Mouse (Mus musculus) adrenal gland (tissue): ENCODE data around the gene 1700017B05Rik.
"Not testable (repeated sequence)": the region's sequence is repeated elsewhere in the genome, so short reads cannot be mapped to it uniquely, and the experiment has no call there.

Experiments
- intact Hi-C: fragments of 180-260 bp; cut with DNase I; formaldehyde crosslinking; loops from one replicate; pipeline ENCODE4 v1.15.1; 2025

Gene 1700017B05Rik

DNA sequence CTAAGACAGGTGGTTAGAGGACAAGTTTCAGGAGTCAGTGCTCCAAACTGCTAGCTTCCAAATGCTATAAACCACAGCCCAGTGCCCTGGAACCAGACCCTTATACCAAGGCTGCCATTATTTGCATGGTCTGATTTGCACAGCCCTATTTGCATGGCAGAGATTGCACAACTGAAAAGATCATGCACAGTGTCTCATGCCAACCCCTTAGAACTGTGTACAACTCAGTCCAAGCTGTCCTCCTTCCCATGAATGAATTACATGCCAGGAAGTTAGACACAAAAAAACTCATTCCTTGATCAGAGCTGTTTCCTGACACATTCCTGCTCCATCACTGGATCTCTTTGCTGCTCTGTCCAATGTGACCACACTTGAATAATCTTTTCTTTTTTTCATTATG is 39.1 kb downstream of the 1700017B05Rik start:
- intact Hi-C loops = loop anchor here (10.0 kb wide), 1 partner anchor 329 kb away; no protein-coding TSS in a partner anchor

DNA sequence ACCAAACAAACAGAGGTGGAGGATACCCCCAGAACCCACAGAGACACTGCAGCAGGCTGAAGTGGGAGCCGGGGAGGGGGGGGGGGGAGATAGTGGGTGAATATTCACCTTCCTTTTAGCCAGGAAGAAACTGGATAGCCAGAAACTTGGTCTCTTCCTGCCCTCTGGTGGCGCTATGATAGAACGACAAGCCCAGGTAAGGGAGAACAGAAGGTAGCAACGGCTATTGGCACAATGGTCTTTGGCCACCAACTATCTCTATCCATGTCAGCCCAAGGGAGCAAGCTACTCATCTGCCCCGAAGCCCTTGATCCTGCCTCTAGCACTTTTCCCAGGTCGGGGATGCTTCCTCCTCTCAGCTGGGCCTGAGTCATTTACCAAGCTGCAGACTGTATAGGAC is 42.1 kb downstream of the 1700017B05Rik start:
- intact Hi-C loops = loop anchor here (10.0 kb wide), 1 partner anchor 326 kb away; no protein-coding TSS in a partner anchor

DNA sequence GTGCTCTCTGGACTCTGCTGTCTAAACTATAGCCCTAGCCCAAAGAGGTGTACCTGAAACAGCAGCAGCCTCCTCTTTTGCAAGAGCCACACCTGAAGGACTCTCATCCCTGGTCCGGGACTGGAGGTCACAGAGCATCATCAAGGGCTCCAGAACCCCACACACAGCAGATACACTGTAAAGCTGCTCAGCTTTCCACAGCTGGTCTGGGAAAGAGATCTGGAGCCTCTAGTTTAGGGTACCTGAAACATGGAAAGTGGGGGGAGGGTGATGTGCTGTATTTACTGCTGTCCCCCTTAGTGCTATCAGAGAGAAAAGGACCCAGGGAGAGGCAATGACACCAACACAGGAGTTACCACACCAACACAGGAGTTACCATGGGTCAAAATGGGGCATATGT is 42.9 kb downstream of the 1700017B05Rik start:
- intact Hi-C loops = loop anchor here (5.0 to 10.0 kb wide), 2 partner anchors 57 to 295 kb away; no protein-coding TSS in a partner anchor

DNA sequence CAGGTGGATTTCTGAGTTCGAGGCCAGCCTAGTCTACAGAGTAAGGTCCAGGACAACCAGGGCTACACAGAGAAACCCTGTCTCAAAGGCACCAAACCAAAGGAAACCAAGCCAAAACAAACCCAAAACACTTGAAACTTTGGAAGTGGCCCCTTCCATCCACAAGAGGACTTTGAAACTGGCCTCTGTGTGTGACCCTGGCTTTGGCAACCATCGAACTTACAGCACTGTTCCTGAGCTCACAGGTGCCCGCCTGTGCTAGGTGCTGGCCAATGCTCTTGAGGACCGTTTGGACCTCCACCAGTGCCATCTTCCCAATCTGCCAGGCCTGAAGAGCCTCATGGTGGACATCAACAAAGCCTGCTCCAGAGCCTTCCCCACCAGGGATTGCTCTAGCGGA is 43.6 kb downstream of the 1700017B05Rik start:
- intact Hi-C loops = loop anchor here (5.0 to 10.0 kb wide), 2 partner anchors 56 to 296 kb away; no protein-coding TSS in a partner anchor

DNA sequence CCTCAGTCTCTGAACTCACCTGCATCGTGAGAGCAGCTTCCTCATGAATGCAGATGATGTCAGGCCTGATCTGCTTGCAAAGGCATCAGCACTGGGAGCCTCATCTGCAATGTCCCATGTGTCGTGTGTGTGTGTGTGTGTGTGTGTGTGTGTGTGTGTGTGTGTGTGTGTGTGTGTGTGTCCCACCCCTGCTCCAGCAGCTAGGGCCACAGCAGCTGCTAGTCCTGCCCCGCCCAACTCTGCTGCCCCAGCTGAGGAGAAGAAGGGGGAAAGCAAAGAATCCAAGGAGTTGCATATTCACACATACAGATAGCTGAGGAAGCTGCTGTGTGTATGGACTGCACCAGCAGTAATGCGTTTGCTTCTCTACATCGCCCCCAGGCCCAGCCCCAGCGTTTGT is 45.2 kb downstream of the 1700017B05Rik start:
- intact Hi-C loops = loop anchor here (5.0 to 10.0 kb wide), 2 partner anchors 55 to 298 kb away; no protein-coding TSS in a partner anchor

DNA sequence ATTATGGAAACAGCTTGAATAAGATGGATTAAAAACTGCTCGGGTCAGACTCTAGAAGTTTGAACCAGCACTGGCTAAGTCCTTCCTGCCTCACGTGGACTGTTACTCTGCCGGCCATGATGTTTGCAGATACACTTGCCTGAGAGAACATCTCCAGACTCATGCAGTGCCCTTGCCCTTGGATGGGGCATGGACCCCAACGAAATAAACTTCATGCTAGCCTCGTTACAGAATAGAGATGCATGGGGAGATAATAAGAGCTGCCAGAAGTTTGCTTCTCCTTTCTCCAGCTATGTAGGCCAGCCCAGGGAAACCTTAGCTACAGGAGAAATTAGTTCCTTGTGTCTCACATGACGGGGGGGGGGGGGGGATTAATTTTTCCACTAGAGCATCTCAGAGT is 47.9 kb downstream of the 1700017B05Rik start:
- intact Hi-C loops = loop anchor here (10.0 kb wide), 1 partner anchor 300 kb away; no protein-coding TSS in a partner anchor

DNA sequence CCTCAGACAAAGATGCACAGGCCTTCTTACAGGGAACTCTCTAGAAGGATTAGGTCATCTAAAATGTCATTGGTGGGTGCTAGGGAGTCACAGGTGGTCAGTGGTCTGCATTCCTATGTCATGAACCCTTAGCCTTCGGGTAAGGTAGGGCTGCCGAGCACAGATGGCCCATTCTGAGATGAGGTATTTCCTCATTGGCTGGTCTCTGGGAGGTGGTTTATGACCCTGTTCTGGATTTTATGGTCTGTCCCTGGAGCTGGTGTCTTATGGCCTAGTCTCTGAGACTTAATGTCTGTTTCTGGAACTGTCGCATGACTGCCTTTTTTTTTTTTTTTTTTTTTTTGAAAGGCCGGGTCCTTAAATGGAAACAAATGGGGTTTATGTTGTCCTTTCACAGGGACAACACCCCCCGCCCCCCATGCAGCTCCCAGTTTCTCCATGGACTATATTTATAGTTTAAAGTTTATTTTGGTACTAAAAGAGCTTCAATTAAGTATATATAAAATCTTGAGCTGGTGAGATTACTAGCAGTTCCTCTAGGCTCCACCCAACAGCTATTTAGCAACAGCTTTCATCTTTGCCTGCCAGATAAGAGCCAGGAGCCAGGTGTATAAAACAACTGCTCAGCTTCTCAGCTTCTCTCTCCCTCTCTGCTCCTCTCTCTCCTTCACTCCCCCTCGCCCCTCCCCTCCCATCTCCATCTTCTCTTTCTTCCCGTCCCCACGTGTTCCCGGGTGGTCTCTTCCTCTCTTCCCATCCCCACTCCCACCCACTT is 49.8 kb downstream of the 1700017B05Rik start:
- intact Hi-C loops = loop anchor here (10.0 kb wide), 1 partner anchor 302 kb away; no protein-coding TSS in a partner anchor

DNA sequence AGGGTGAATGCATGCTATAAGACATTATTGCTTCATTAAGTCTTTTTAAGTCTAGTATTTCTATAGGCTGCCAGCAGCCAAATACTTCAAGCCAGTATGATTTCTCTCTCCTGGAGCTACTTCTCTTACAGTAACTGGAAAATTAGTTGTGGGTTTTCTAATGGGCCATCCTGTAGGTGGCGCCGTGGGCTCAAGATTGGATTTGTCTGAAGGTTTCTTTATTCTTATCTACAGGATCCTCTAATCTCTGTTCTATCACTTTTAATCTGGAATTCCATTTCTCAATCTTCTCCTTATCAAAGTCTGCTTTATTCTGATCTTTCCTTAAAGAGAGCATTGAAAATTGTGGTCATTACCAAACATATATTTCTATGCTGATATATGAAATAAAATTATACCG is 53.1 kb downstream of the 1700017B05Rik start:
- intact Hi-C loops = loop anchor here (5.0 kb wide), 2 partner anchors 143 to 228 kb away; no protein-coding TSS in a partner anchor

DNA sequence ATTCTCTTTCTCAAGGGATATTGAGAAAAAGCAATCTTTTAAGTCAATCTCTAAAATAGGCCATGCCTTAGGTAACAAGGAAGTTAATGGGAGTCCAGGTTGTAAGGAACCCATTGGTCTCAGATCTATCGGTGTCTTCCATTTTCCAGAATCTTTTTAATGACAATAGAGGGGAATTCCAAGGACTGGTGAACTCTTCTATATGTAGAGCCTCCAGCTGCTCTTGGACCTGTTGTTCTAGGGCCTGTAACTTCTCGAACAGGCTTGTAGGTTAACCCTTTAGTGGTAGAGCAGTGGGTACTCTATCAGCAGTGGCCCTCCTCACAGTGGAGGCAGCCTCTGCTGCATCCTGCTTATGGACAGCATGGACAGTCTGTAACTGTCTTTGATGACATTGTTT is 55.5 kb downstream of the 1700017B05Rik start:
- intact Hi-C loops = loop anchor here (5.0 kb wide), 2 partner anchors 145 to 230 kb away; no protein-coding TSS in a partner anchor

DNA sequence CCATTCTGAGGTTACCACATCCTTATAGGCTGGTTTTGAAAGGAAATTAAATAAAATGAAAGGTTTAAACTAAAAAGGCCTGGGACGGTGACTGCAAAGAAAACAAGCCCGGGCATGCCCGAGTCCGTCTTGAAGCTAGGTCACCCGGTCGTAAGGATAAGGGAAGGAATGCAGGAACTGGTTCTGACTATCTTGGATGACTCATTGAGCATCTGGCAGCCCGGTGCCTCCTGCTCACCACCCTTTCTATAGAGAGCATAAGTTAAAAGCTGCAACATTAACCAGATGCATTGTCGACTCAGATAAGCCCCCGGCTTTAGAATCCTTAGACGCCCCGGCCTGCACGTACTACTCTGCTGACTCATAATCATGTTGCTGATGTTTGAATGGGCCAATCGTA is 58.8 kb downstream of the 1700017B05Rik start:
- intact Hi-C loops = not testable (repeated sequence)
